Mouse (Mus musculus) T-helper 1 cell (primary cell): ENCODE data around the gene Neu1.
"Not testable (repeated sequence)": the region's sequence is repeated elsewhere in the genome, so short reads cannot be mapped to it uniquely, and the experiment has no call there.

ENCODE experiments used
- in situ Hi-C: fragments of 300-600 bp; cut with MboI, MseI; formaldehyde crosslinking; loops from one replicate; pipeline ENCODE4 v1.15.1; 2025; ENCODE audit warnings: high pct_unique_total_duplicates

Neu1 gene

GRCm38 (mm10) chr17:34946486-34947140 is 15.6 kb downstream of the Neu1 start:
- in situ Hi-C loops, result no loop called here

- in situ Hi-C loops, result no loop called here
These were observed 16.6 kb downstream of the Neu1 start for GRCm38 (mm10) chr17:34947606-34948005.

- in situ Hi-C loops, result not testable (repeated sequence)
These were observed 17.9 kb downstream of the Neu1 start for GRCm38 (mm10) chr17:34948721-34949552.

GRCm38 (mm10) chr17:34949553-34949969 is 18.5 kb downstream of the Neu1 start:
- in situ Hi-C loops, result no loop called here

- in situ Hi-C loops, result no loop called here
These were observed 19.7 kb downstream of the Neu1 start for GRCm38 (mm10) chr17:34950514-34951455.

GRCm38 (mm10) chr17:34951636-34952377 is 20.8 kb downstream of the Neu1 start:
- in situ Hi-C loops, result no loop called here

GRCm38 (mm10) chr17:34952378-34953040 is 21.5 kb downstream of the Neu1 start:
- in situ Hi-C loops, result no loop called here

- in situ Hi-C loops, result no loop called here
These were observed 22.2 kb downstream of the Neu1 start for GRCm38 (mm10) chr17:34953258-34953657.

- in situ Hi-C loops, result no loop called here
These were observed 22.9 kb downstream of the Neu1 start for GRCm38 (mm10) chr17:34953904-34954303.

GRCm38 (mm10) chr17:34954831-34955230 is 23.8 kb downstream of the Neu1 start:
- in situ Hi-C loops, result no loop called here

- in situ Hi-C loops, result no loop called here
These were observed 24.8 kb downstream of the Neu1 start for GRCm38 (mm10) chr17:34955884-34956283.

- in situ Hi-C loops, result no loop called here
These were observed 25.3 kb downstream of the Neu1 start for GRCm38 (mm10) chr17:34956340-34956739.

GRCm38 (mm10) chr17:34957291-34957690 is 26.2 kb downstream of the Neu1 start:
- in situ Hi-C loops, result not testable (repeated sequence)

- in situ Hi-C loops, result not testable (repeated sequence)
These were observed 26.9 kb downstream of the Neu1 start for GRCm38 (mm10) chr17:34957966-34958365.

GRCm38 (mm10) chr17:34958734-34959129 is 27.7 kb downstream of the Neu1 start:
- in situ Hi-C loops, result not testable (repeated sequence)

- in situ Hi-C loops, result not testable (repeated sequence)
These were observed 28.2 kb downstream of the Neu1 start, which contains the start of gene Hspa1b for GRCm38 (mm10) chr17:34959130-34959778. Gene Hspa1b (minus strand): TSS chr17:34959238.

- in situ Hi-C loops, result no loop called here
These were observed 28.9 kb downstream of the Neu1 start for GRCm38 (mm10) chr17:34959881-34960515.

- in situ Hi-C loops, result no loop called here
These were observed 29.8 kb downstream of the Neu1 start for GRCm38 (mm10) chr17:34960702-34961493.

- in situ Hi-C loops, result no loop called here
These were observed 31.1 kb downstream of the Neu1 start for GRCm38 (mm10) chr17:34962125-34962524.
